Mouse (Mus musculus) embryonic facial prominence, embryonic 10.5 days (tissue): ENCODE data around the gene Ropn1. TPM values are rescaled to one million over a fixed set of nuclear protein-coding genes. Genes with fewer than 3 reads are reported as not detected.

Experiments used
- DNase-seq: peaks from one replicate; pipeline ENCODE4 v3.0.0-alpha.2; 2017; ENCODE audit warnings: low spot score
- H3K27ac ChIP-seq: fragments of 300-500 bp; sonication (generic); replicated peaks from 2 replicates; pipeline ENCODE4 v1.5.1; 2016; ENCODE audit warnings: mild to moderate bottlenecking
- H3K27me3 ChIP-seq: fragments of 300-500 bp; sonication (generic); replicated peaks from 2 replicates; pipeline ENCODE4 v1.6.1; 2016; ENCODE audit warnings: low read depth, mild to moderate bottlenecking; ENCODE audit not compliant: poor library complexity, severe bottlenecking
- H3K36me3 ChIP-seq: fragments of 300-500 bp; sonication (generic); replicated peaks from 2 replicates; pipeline ENCODE4 v1.6.1; 2016; ENCODE audit warnings: mild to moderate bottlenecking, moderate library complexity
- H3K4me1 ChIP-seq: fragments of 300-500 bp; sonication (generic); 2 replicates; pipeline ENCODE4 v1.6.1; 2016
- H3K4me3 ChIP-seq: fragments of 300-500 bp; sonication (generic); 2 replicates; pipeline ENCODE4 v1.5.1; 2016; ENCODE audit warnings: mild to moderate bottlenecking, moderate library complexity
- H3K9me3 ChIP-seq: fragments of 300-500 bp; sonication (generic); 2 replicates; pipeline ENCODE4 v1.6.1; 2016; ENCODE audit warnings: mild to moderate bottlenecking
- WGBS: fragments of 180-500 bp; shearing (Covaris S2); methylation state at CpG from one replicate; pipeline ENCODE4 v1.1.7; 2016; 5-methylcytosine and 5-hydroxymethylcytosine counted together
- polyA plus RNA-seq: library from polyadenylated mRNA; unstranded; fragments of >200 nt; fragmentation: Nextera tagmentation; extraction: Ambion mirVana; gene quantifications from 2 replicates; pipeline ENCODE4 v1.2.1, GENCODE M21; 2016

Gene Ropn1
- polyA plus RNA-seq, 1 experiment from 2014 or later = not detected

- no peak for DNase-seq
- peak overlapping the region; percentile 51; the same call in 1 of the 2 replicates for H3K27ac ChIP-seq
- H3K4me1 ChIP-seq = peaks cover 10% of the 10 kb centered on the region
- H3K4me3 ChIP-seq = peak overlapping the region; percentile 52
- no peaks in the 10 kb centered on the region for H3K9me3 ChIP-seq
- 0 out of 2 replicates have a peak, but pooled peaks cover 13% of the 10 kb centered on the region for H3K27me3 ChIP-seq
- H3K36me3 ChIP-seq = no peaks in the 10 kb centered on the region
- WGBS = 23% methylated on average over 5 of the region's 5 CpGs
Measured at GRCm38 (mm10) chr16:34657983-34658382, 8.3 kb downstream of the Ropn1 start.

GRCm38 (mm10) chr16:34658388-34658787, 8.7 kb downstream of the Ropn1 start:
- H3K27me3 ChIP-seq = 0 out of 2 replicates have a peak, but pooled peaks cover 13% of the 10 kb centered on the region
- WGBS = 36% methylated on average over 11 of the region's 11 CpGs
- peak overlapping the region; percentile 52 for H3K4me3 ChIP-seq
- DNase-seq = peak; percentile 49
- H3K27ac ChIP-seq = peak overlapping the region; percentile 62; the same call in 1 of the 2 replicates
- no peaks in the 10 kb centered on the region for H3K36me3 ChIP-seq
- peaks cover 10% of the 10 kb centered on the region for H3K4me1 ChIP-seq
- no peaks in the 10 kb centered on the region for H3K9me3 ChIP-seq

GRCm38 (mm10) chr16:34664553-34664952, 14.8 kb downstream of the Ropn1 start:
- H3K9me3 ChIP-seq = no peaks in the 10 kb centered on the region
- peaks cover 7% of the 10 kb centered on the region for H3K4me1 ChIP-seq
- H3K36me3 ChIP-seq = no peaks in the 10 kb centered on the region
- WGBS = 86% methylated on average over 3 of the region's 3 CpGs
- no peak overlapping the region for H3K4me3 ChIP-seq
- peaks cover 55% of the 10 kb centered on the region for H3K27me3 ChIP-seq
- no peak overlapping the region for H3K27ac ChIP-seq
- DNase-seq = no peak

GRCm38 (mm10) chr16:34667031-34667726, 17.5 kb downstream of the Ropn1 start:
- WGBS = 10% methylated on average over 20 of the region's 20 CpGs
- Histone ChIP-seq H3K4me1 (peaks cover 17% of the 10 kb centered on the region), H3K9me3 (no peaks in the 10 kb centered on the region), H3K4me3 (peak overlapping the region; percentile 34), H3K27me3 (peaks cover 71% of the 10 kb centered on the region), H3K27ac (no peak overlapping the region), H3K36me3 (no peaks in the 10 kb centered on the region)
- peak; percentile 76 for DNase-seq

GRCm38 (mm10) chr16:34668341-34668740, 18.6 kb downstream of the Ropn1 start:
- Histone ChIP-seq H3K9me3 (no peaks in the 10 kb centered on the region), H3K4me1 (peaks cover 20% of the 10 kb centered on the region), H3K27me3 (peaks cover 67% of the 10 kb centered on the region), H3K27ac (no peak overlapping the region), H3K36me3 (no peaks in the 10 kb centered on the region), H3K4me3 (no peak overlapping the region)
- no peak for DNase-seq
- 74% methylated on average over 9 of the region's 9 CpGs for WGBS

- H3K4me3 ChIP-seq = no peak overlapping the region
- no peaks in the 10 kb centered on the region for H3K36me3 ChIP-seq
- no peak for DNase-seq
- H3K9me3 ChIP-seq = no peaks in the 10 kb centered on the region
- H3K4me1 ChIP-seq = peaks cover 17% of the 10 kb centered on the region
- H3K27ac ChIP-seq = no peak overlapping the region
- H3K27me3 ChIP-seq = peaks cover 43% of the 10 kb centered on the region
- 69% methylated on average over 7 of the region's 7 CpGs for WGBS
Measured at GRCm38 (mm10) chr16:34671966-34672365, 22.2 kb downstream of the Ropn1 start.

- Histone ChIP-seq H3K4me1 (peaks cover 13% of the 10 kb centered on the region), H3K27me3 (peaks cover 38% of the 10 kb centered on the region), H3K9me3 (no peaks in the 10 kb centered on the region), H3K36me3 (no peaks in the 10 kb centered on the region), H3K4me3 (no peak overlapping the region), H3K27ac (no peak overlapping the region)
- WGBS = 70% methylated on average over 3 of the region's 3 CpGs
- DNase-seq = no peak
Measured at GRCm38 (mm10) chr16:34672822-34673221, 23.1 kb downstream of the Ropn1 start.

GRCm38 (mm10) chr16:34674365-34674764, 24.6 kb downstream of the Ropn1 start:
- Histone ChIP-seq H3K4me1 (peaks cover 13% of the 10 kb centered on the region), H3K4me3 (no peak overlapping the region), H3K27me3 (peaks cover 22% of the 10 kb centered on the region), H3K27ac (no peak overlapping the region), H3K36me3 (no peaks in the 10 kb centered on the region), H3K9me3 (no peaks in the 10 kb centered on the region)
- DNase-seq = no peak
- 93% methylated on average over 6 of the region's 6 CpGs for WGBS

GRCm38 (mm10) chr16:34681823-34682222, 32.1 kb downstream of the Ropn1 start:
- H3K36me3 ChIP-seq = no peaks in the 10 kb centered on the region
- no peak for DNase-seq
- no peaks in the 10 kb centered on the region for H3K27me3 ChIP-seq
- H3K9me3 ChIP-seq = no peaks in the 10 kb centered on the region
- no peak overlapping the region for H3K27ac ChIP-seq
- no peaks in the 10 kb centered on the region for H3K4me1 ChIP-seq
- no peak overlapping the region for H3K4me3 ChIP-seq

- 0 out of 2 replicates have a peak overlapping the region, but pooled peaks have one; percentile 92 for H3K27ac ChIP-seq
- no peaks in the 10 kb centered on the region for H3K9me3 ChIP-seq
- H3K4me1 ChIP-seq = peaks cover 13% of the 10 kb centered on the region
- 79% methylated on average over 3 of the region's 3 CpGs for WGBS
- no peak for DNase-seq
- peaks cover under 1% of the 10 kb centered on the region; the same call in 1 of the 2 replicates for H3K36me3 ChIP-seq
- H3K27me3 ChIP-seq = no peaks in the 10 kb centered on the region
- peak overlapping the region; percentile 84 for H3K4me3 ChIP-seq
Measured at GRCm38 (mm10) chr16:34689879-34690278, 40.2 kb downstream of the Ropn1 start.

- H3K4me1 ChIP-seq = peaks cover 13% of the 10 kb centered on the region
- H3K36me3 ChIP-seq = peaks cover 7% of the 10 kb centered on the region
- H3K27ac ChIP-seq = peak within 1 kb of the TSS; percentile 92
- H3K27me3 ChIP-seq = no peaks in the 10 kb centered on the region
- no peaks in the 10 kb centered on the region for H3K9me3 ChIP-seq
- DNase-seq = peak; percentile 95
- H3K4me3 ChIP-seq = peak within 1 kb of the TSS; percentile 84
- WGBS = under 1% methylated on average over 53 of the region's 53 CpGs
Measured at GRCm38 (mm10) chr16:34690334-34691144, 40.8 kb downstream of the Ropn1 start, which contains the start of gene Ccdc14. TSS of gene Ccdc14 (plus strand) at chr16:34690616.

GRCm38 (mm10) chr16:34691156-34691555, 41.4 kb downstream of the Ropn1 start:
- WGBS = 7% methylated on average over 11 of the region's 11 CpGs
- peaks cover 13% of the 10 kb centered on the region for H3K36me3 ChIP-seq
- peak overlapping the region; percentile 92 for H3K27ac ChIP-seq
- H3K4me3 ChIP-seq = peak overlapping the region; percentile 84
- peaks cover 13% of the 10 kb centered on the region for H3K4me1 ChIP-seq
- H3K9me3 ChIP-seq = no peaks in the 10 kb centered on the region
- H3K27me3 ChIP-seq = no peaks in the 10 kb centered on the region
- peak; percentile 28 for DNase-seq
